Mouse (Mus musculus) kidney, adult 18-20 months (tissue): ENCODE measurements at regions not wholly inside any gene's neighbourhood (a gene's known extent, or its start where the extent isn't known, plus 50 kb on each side); places are given as distances from the start of the nearest gene placed in this dataset.
"Not testable (repeated sequence)": the region's sequence is repeated elsewhere in the genome, so short reads cannot be mapped to it uniquely, and the experiment has no call there.

Experiments used
- DNase-seq: peaks from one replicate; pipeline ENCODE4 v3.0.0; 2021

DNA sequence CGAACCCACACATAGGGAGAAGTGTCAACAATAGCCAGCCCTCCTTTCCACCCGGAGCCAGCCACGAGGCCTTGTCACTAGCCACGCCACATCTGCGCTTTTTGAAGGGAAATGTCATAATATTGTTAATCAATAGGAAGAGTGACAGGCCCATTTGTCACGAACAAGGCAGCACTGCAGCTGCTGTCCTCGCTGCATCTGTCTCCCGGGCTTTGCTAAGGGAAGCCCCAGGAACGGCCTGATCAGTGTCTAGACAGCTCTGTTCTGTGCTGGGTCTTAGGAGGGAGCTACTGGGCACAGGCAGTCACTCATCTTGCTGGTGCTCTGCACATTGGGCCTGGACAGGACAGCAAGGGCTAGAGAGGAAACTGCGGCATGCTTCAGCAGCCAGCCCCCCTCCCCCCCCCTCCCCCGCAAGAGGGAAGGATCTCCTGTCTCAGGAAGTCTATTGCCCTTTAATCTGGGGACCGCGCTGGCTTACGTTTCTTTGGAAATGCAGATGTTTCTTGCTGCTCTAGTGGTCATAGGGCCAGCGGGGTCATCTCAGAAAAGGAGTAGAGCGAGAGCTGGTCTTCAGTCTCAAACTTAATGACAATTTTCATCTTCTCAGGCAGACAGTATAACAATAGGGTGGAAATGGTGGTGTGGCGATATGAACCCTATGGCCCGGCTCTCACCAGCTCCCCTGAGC, 169.1 kb upstream of the Npvf start:
- DNase-seq = no peak

- no peak for DNase-seq
These were observed 170.2 kb upstream of the Npvf start for GRCm38 (mm10) chr6:50824466-50824865.

DNA sequence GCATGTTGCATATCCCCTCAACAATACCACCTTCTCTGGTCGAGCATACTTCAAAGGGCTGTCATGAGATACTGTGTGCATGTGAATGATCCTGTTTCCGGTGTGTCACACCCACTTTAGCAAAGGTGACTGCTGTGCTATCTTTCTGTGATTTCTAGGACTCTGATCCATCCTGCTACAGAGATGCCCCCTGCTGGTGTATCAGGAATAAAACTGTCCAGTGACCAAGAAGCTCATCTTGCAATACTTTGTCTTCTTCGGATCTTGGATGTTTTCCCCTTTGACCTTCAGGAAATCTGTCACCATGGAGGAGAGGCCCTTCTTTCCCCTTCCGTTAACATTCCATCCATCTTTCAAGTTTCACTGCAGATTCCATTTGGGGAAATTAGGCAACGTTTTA, 177.5 kb upstream of the Npvf start:
- DNase-seq = no peak

DNA sequence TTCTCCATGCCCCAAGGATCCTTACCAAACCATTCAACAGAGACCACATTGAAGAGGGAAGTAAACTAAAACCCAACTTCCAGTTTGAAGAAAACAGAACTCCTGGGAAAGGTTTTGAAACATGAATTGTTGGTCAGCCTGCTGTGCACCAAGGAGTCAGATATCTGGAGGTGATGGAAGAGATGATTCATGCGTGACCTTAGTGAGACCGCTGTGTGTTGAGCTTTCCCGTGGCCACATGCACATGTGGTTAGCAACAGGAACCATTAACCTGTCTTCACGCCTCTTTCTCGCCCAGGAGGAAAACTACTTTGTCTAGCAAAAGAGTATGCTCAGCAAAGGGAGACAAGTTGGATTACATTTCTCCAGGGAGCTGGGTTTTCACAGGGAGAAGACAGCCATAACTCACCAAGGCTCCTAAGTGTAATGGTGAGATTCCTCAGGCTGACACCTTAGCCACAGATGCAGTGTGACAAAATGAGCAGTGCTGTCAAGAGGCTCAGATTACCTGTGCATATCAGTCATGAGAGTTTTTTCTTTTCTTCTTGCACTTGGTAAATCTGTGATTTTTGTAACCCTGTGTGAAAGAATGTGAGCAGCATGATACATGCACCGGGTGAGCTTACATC, 181.9 kb upstream of the Npvf start:
- no peak for DNase-seq

GRCm38 (mm10) chr6:50840826-50841225, 186.6 kb upstream of the Npvf start:
- no peak for DNase-seq

- not testable (repeated sequence) for DNase-seq
These were observed 191.0 kb upstream of the Npvf start for GRCm38 (mm10) chr6:50845246-50845645.

- DNase-seq = no peak
These were observed 192.7 kb upstream of the Npvf start for GRCm38 (mm10) chr6:50846740-50847516.

- DNase-seq = no peak
These were observed 193.3 kb upstream of the Npvf start for GRCm38 (mm10) chr6:50847548-50847947.

DNA sequence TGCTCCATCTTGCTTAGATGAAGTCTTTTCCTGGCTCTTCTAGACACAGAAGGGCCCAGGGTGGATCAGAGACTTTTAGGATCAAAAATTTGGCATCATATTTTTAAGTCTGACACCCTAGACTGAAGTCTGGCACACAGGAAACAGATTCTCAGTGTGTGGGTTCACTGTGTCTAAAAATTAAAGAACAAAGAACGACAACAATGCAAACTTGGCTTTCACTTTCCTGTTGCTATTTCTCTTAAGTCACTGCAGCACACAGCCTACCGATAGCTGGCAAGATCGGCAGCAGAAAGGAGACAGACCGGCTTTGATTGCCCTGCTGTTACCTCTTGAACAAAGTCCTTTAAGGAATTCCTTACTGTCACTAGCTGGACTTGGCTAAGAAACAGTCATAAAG, 204.9 kb upstream of the Npvf start:
- no peak for DNase-seq

DNA sequence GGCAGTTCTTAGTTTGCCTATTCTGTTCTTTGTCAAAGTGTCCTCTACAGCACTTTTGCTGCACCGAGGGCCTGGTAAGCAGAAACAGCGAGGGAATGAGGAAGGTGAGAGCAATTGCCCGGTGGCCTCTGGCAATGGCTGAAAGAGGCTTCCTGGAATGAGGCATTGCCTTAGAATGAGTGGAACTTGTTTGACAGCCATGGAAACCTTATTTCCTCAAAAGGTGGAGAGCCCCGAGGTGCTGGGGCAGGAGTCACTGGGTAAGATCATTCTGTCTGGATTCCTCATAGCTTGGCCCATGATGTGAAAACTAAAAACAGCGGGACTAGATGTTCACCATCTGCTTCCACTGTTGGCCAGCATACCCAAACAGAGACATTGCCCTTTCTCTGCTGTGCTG, 223.8 kb upstream of the Npvf start:
- DNase-seq = no peak

DNA sequence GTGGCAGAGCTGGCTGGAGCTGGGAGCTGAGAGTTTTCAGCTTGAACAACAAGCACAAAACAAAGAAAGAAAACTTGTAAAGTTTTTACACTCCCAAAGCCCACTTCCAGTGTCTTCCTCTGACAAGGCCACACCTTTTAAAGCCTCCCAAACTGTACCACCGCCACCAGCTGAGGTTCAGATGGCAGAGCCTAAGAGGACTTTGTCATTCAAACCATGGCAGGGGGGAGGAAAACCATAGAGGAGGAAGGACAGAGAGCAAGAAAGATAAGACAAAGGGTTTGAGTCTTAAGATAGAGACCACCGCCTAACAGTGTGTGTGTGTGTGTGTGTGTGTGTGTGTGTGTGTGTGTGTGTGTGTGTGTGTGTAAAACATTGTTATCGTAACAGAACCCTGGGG, 228.1 kb upstream of the Npvf start:
- DNase-seq = no peak

- no peak for DNase-seq
These were observed 228.5 kb upstream of the Npvf start for GRCm38 (mm10) chr6:50882759-50883158.

GRCm38 (mm10) chr6:50885031-50885430, 230.8 kb upstream of the Npvf start:
- no peak for DNase-seq

DNA sequence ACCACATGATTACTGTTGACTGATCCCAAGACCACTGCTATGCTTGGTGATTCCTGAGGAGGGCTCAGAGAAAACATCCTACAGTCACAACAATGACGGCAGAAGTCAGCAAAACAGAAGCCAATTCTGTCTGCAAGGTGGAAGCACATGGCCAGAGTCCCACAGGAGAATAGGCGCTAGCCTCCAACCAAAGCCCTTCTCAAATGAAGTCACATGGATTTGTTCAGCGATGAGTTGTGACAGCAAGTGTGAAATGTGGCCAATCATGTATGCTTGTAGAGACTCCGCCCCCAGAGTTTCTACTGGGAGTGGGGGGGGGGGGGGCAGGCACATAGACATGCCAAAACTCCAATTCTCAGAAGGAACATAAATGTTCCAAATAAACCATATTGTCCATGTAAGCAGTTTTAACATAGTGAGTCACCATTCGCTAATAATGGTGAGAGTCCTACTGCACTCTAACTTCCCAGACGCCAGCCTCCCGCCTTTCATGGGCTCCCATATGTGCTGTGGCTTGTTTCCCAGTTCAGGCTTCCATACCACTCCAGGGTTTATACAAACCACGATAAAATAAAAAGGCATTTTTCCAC, 231.6 kb upstream of the Npvf start:
- no peak for DNase-seq

- no peak for DNase-seq
These were observed 236.3 kb upstream of the Npvf start for GRCm38 (mm10) chr6:50890370-50891204.

DNA sequence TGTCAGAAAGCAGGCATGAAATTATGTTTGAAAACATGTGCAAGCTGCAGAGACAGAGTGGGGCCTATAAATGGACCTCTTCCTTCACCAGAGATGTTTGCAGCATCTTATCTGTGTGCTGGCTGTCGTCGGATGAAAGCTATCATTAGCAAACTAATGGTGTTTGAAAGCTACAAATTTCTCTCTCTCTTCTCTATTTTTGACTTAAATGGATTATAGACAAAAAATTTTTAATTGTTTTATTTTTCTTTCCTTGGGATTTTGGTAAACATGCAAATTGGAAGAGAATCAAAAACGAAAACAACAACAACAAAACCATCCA, 236.9 kb upstream of the Npvf start:
- DNase-seq = no peak

GRCm38 (mm10) chr6:50898792-50899191, 244.6 kb upstream of the Npvf start:
- DNase-seq = no peak

GRCm38 (mm10) chr6:50915166-50916030, 261.2 kb upstream of the Npvf start:
- no peak for DNase-seq

- DNase-seq = no peak
These were observed 264.0 kb upstream of the Npvf start for GRCm38 (mm10) chr6:50918248-50918647.

- no peak for DNase-seq
These were observed 268.0 kb upstream of the Npvf start for GRCm38 (mm10) chr6:50922235-50922634.

GRCm38 (mm10) chr6:50924571-50924970, 270.3 kb upstream of the Npvf start:
- no peak for DNase-seq

DNA sequence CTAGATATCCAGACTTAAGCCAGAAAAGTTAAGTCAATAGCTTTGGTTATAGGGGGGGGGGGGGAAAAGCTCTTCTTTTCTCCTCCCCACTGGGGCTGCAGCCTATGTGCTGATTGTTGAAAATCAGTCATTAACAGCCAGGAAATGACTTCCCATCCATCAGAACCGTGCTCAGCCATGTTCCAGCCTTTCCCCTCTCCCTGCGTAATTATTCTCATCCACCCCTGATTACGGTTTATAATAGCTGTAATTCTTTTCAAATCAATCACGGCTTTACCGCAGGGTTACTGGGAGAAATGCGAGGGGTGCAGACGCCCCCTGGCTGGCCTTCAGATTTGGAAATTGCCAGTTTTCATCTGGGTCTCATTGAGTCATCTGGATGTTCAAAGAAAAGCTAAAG, 270.8 kb upstream of the Npvf start:
- no peak for DNase-seq
